Mouse (Mus musculus) forebrain, postnatal 0 days (tissue): ENCODE measurements around the gene Gpr82. TPM values are rescaled to one million over a fixed set of nuclear protein-coding genes. Genes with fewer than 3 reads are reported as not detected.

Experiments
- ATAC-seq: fragments of 200-750 bp; cut with Nextera tagmentation; 2 replicates; pipeline ENCODE4 v1.8.0; 2017; ENCODE audit warnings: mild to moderate bottlenecking, moderate library complexity
- DNase-seq: peaks from one replicate; pipeline ENCODE4 v3.0.0-alpha.2; 2015
- H3K27ac ChIP-seq: fragments of 300-500 bp; sonication (generic); 2 replicates; pipeline ENCODE4 v1.5.1; 2014; ENCODE audit warnings: low read depth, mild to moderate bottlenecking, antibody characterized with exemption, low read length, moderate library complexity, mixed read lengths
- H3K27me3 ChIP-seq: fragments of 300-500 bp; sonication (generic); 2 replicates; pipeline ENCODE4 v1.6.1; 2014; ENCODE audit warnings: mild to moderate bottlenecking, low read length, mixed read lengths; ENCODE audit not compliant: insufficient read depth
- H3K36me3 ChIP-seq: fragments of 300-500 bp; sonication (generic); 2 replicates; pipeline ENCODE4 v1.6.1; 2014; ENCODE audit warnings: mild to moderate bottlenecking, moderate library complexity; ENCODE audit not compliant: insufficient read depth
- H3K4me1 ChIP-seq: fragments of 300-500 bp; sonication (generic); 2 replicates; pipeline ENCODE4 v1.6.1; 2014; ENCODE audit warnings: antibody characterized with exemption; ENCODE audit not compliant: insufficient read depth
- H3K4me2 ChIP-seq: fragments of 300-500 bp; sonication (generic); 2 replicates; pipeline ENCODE4 v1.6.1; 2014; ENCODE audit warnings: low read depth, mild to moderate bottlenecking, moderate library complexity
- H3K4me3 ChIP-seq: fragments of 300-500 bp; sonication (generic); 2 replicates; pipeline ENCODE4 v1.5.1; 2014; ENCODE audit warnings: low read depth, low read length, mixed read lengths
- H3K9ac ChIP-seq: fragments of 300-500 bp; sonication (generic); 2 replicates; pipeline ENCODE4 v1.6.1; 2014; ENCODE audit warnings: mild to moderate bottlenecking
- H3K9me3 ChIP-seq: fragments of 300-500 bp; sonication (generic); 2 replicates; pipeline ENCODE4 v1.6.1; 2016; ENCODE audit warnings: low read length
- CTCF ChIP-seq: sonication (generic); IDR thresholded peaks from 2 replicates; pipeline ENCODE4 v1.5.1; 2016; ENCODE audit warnings: antibody characterized with exemption, control low read depth, low read depth
- WGBS: fragments of 180-500 bp; shearing (Covaris S2); extraction: QIAGEN DNeasy Blood & Tissue Kit; methylation state at CpG from one replicate; pipeline ENCODE4 v1.1.7; 2014; 5-methylcytosine and 5-hydroxymethylcytosine counted together
- polyA plus RNA-seq: library from polyadenylated mRNA; unstranded; fragments of >200 nt; fragmentation: Nextera tagmentation; extraction: Ambion mirVana; gene quantifications from 2 replicates; pipeline ENCODE4 v1.2.1, GENCODE M21; 2015
- total RNA-seq: library from RNA; depleted of rRNA; stranded (reverse); fragments of >200 nt; gene quantifications from 2 replicates; pipeline ENCODE4 v1.2.3, GENCODE M21; 2014

Gene Gpr82
- total and polyA plus RNA-seq, 2 experiments from 2014 or later: 0.19 TPM; not detected in 1

- DNase-seq: peak; percentile 71
- H3K4me1 ChIP-seq: no peaks in the 10 kb centered on the region
- H3K4me2 ChIP-seq: no peak overlapping the region
- no peak overlapping the region for H3K4me3 ChIP-seq
- no peak overlapping the region for H3K27ac ChIP-seq
- no peaks in the 10 kb centered on the region for H3K9me3 ChIP-seq
- WGBS: 11% methylated on average over 1 of the region's 1 CpGs
- no peaks in the 10 kb centered on the region for H3K27me3 ChIP-seq
- ATAC-seq: no peak; the same call in 1 of the 2 replicates
- no peaks in the 10 kb centered on the region for H3K36me3 ChIP-seq
- H3K9ac ChIP-seq: no peak overlapping the region
- TF ChIP-seq CTCF: peak; percentile 64
Observed at GRCm38 (mm10) chrX:13656721-13657120, 4.4 kb upstream of the Gpr82 start.

- Histone ChIP-seq H3K9me3 (no peaks in the 10 kb centered on the region), H3K36me3 (no peaks in the 10 kb centered on the region), H3K27ac (no peak overlapping the region), H3K4me3 (no peak overlapping the region), H3K9ac (no peak overlapping the region), H3K27me3 (no peaks in the 10 kb centered on the region), H3K4me1 (no peaks in the 10 kb centered on the region), H3K4me2 (no peak overlapping the region)
- DNase-seq (no peak), ATAC-seq (no peak)
- 66% methylated on average over 3 of the region's 3 CpGs for WGBS
- no peak for TF ChIP-seq CTCF
Observed at GRCm38 (mm10) chrX:13658616-13659140, 2.5 kb upstream of the Gpr82 start.

GRCm38 (mm10) chrX:13659201-13659890 is 1.8 kb upstream of the Gpr82 start:
- no peaks in the 10 kb centered on the region for H3K27me3 ChIP-seq
- DNase-seq: no peak
- no peaks in the 10 kb centered on the region for H3K36me3 ChIP-seq
- H3K4me3 ChIP-seq: no peak overlapping the region
- H3K9ac ChIP-seq: no peak overlapping the region
- no peaks in the 10 kb centered on the region for H3K9me3 ChIP-seq
- 72% methylated on average over 4 of the region's 4 CpGs for WGBS
- H3K27ac ChIP-seq: no peak overlapping the region
- no peak overlapping the region for H3K4me2 ChIP-seq
- no peaks in the 10 kb centered on the region for H3K4me1 ChIP-seq
- no peak for TF ChIP-seq CTCF
- no peak for ATAC-seq

- ATAC-seq (no peak), DNase-seq (no peak)
- WGBS: 76% methylated on average over 5 of the region's 5 CpGs
- Histone ChIP-seq H3K4me3 (no peak overlapping the region), H3K27me3 (no peaks in the 10 kb centered on the region), H3K4me2 (no peak overlapping the region), H3K27ac (no peak overlapping the region), H3K36me3 (no peaks in the 10 kb centered on the region), H3K9ac (no peak overlapping the region), H3K4me1 (no peaks in the 10 kb centered on the region), H3K9me3 (no peaks in the 10 kb centered on the region)
- TF ChIP-seq CTCF: no peak
Observed at GRCm38 (mm10) chrX:13668867-13669266, 7.7 kb downstream of the Gpr82 start.

- H3K4me1 ChIP-seq: no peaks in the 10 kb centered on the region
- no peak overlapping the region for H3K4me2 ChIP-seq
- no peaks in the 10 kb centered on the region for H3K27me3 ChIP-seq
- TF ChIP-seq CTCF: no peak
- H3K9ac ChIP-seq: no peak overlapping the region
- no peak overlapping the region for H3K27ac ChIP-seq
- ATAC-seq (no peak), DNase-seq (no peak)
- H3K9me3 ChIP-seq: no peaks in the 10 kb centered on the region
- no peak overlapping the region for H3K4me3 ChIP-seq
- H3K36me3 ChIP-seq: no peaks in the 10 kb centered on the region
- WGBS: 65% methylated on average over 3 of the region's 3 CpGs
Observed at GRCm38 (mm10) chrX:13670342-13670741, 9.2 kb downstream of the Gpr82 start.

GRCm38 (mm10) chrX:13673001-13673400 is 11.8 kb downstream of the Gpr82 start:
- H3K9me3 ChIP-seq: no peaks in the 10 kb centered on the region
- 89% methylated on average over 3 of the region's 3 CpGs for WGBS
- ATAC-seq (no peak), DNase-seq (no peak)
- H3K4me3 ChIP-seq: no peak overlapping the region
- no peak overlapping the region for H3K4me2 ChIP-seq
- H3K9ac ChIP-seq: no peak overlapping the region
- no peak for TF ChIP-seq CTCF
- H3K27me3 ChIP-seq: no peaks in the 10 kb centered on the region
- H3K36me3 ChIP-seq: no peaks in the 10 kb centered on the region
- H3K4me1 ChIP-seq: no peaks in the 10 kb centered on the region
- H3K27ac ChIP-seq: no peak overlapping the region

GRCm38 (mm10) chrX:13681748-13682147 is 20.6 kb downstream of the Gpr82 start:
- Histone ChIP-seq H3K4me2 (no peak overlapping the region), H3K9me3 (no peaks in the 10 kb centered on the region), H3K36me3 (no peaks in the 10 kb centered on the region), H3K27me3 (no peaks in the 10 kb centered on the region), H3K4me1 (no peaks in the 10 kb centered on the region), H3K4me3 (no peak overlapping the region), H3K27ac (no peak overlapping the region), H3K9ac (no peak overlapping the region)
- 69% methylated on average over 3 of the region's 3 CpGs for WGBS
- no peak for TF ChIP-seq CTCF
- ATAC-seq (no peak), DNase-seq (no peak)
